Mouse (Mus musculus) mouse trophoblast stem cell (cell line): ENCODE measurements at regions not wholly inside any gene's neighbourhood (a gene's known extent, or its start where the extent isn't known, plus 50 kb on each side); places are given as distances from the start of the nearest gene placed in this dataset.

ENCODE experiments used
- in situ Hi-C, 2 experiments: fragments of 300-500 bp; cut with MseI, MboI; formaldehyde crosslinking; loops; 2 replicates in 1 of 2; 3 replicates in 1 of 2; pipeline ENCODE4 v1.15.1; 2025

DNA sequence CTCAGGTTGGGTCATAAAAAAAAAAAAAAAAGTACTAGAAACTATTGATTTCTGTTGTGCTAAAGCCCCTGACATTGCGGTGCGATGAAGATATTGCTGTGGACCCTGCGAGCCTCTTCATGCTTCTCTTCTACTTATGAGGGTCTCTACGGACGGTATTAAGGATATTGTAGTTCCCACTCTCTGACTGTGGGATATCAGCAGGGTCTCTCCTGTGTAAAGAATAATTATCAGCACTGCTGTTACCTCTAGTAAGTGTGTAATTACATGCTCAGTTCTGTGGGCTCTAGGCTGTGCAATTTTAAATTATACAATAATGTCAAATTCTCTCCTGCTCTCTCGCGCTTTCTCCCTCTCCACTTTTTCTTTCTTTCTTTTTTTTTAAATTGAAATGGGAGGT lies 1545.9 kb upstream of the Gulo start:
- in situ Hi-C loops: no loop called here

DNA sequence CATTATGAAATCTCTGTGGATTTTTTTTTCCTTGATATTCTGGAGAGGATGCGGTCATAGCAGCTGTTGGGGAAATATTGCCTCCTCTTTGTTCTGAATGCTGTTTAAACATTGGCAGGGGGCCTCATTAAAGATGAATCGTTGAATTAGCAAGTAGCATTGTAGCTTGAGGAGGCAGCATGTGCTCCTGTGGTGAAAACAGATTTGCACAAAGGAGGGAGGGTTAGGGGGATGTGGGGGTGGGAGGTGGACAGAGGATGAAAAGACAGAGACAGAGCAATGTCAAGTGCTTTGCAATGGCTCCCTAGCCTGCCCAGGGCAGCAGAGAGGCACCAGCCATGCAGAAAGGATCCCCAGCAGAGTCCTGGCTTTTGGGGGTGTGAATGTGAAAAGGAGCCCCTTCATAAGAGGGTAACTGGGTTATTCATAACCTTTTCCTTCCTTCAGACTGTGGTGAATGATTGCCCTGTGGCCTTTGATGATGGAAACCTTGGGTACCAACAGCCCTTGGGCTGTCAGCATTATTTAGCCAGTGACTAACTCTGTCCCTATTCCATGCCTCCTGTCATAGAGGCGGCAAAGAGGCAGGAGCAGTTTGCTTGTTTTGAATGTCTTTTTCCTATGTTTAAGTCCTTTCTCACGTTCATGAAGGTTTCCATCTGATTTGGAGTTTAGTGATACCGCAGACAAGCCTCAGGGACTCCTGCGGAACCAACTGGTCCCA lies 1541.6 kb upstream of the Gulo start:
- in situ Hi-C loops: no loop called here

- in situ Hi-C loops: no loop called here
Observed at GRCm38 (mm10) chr14:67548750-67549149, 1539.7 kb upstream of the Gulo start.

DNA sequence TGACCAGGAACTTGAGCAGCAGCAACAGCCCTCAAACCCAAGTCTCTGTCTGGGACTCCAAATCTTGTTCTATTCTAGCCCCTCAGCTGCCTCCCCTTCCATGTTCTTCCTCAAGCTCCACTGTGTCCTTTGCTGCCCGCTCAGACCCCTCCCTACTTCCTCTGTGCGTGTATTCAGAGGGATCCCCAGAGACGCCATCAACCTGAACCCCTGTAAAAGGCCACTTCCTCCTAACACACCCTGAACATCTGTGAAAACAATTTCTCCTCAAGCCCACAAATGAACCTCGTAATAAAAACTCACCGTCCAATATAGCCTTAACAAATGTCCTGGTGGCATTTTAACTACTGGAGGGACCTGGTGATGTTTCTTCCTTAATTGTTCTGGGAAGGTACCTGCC lies 1536.0 kb upstream of the Gulo start:
- in situ Hi-C loops: no loop called here

DNA sequence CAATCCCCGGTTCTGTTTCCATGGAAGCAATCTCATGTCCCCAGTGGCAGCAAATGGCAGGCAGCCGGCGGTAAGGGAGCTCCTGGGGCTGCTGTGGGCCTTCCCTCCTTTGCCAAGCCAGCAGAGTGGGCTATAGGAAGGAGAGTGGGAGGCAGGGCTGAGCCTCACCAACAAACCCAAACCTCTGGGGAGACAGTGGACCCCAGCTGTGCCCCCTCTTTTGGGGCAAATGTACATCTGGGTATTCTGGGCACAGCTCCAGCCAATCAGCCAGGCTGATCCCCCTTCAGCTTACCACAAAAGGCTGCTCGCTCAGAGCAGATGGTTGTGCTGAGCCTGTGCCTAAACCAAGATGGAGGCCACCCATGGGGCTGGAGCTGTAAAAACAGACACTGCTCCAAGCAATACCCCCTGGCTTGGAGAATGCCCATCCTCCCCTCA lies 1532.3 kb upstream of the Gulo start:
- in situ Hi-C loops: no loop called here

- in situ Hi-C loops: no loop called here
Observed at GRCm38 (mm10) chr14:67538696-67539095, 1529.7 kb upstream of the Gulo start.

- in situ Hi-C loops: no loop called here
Observed at GRCm38 (mm10) chr14:67536787-67537659, 1528.0 kb upstream of the Gulo start.

DNA sequence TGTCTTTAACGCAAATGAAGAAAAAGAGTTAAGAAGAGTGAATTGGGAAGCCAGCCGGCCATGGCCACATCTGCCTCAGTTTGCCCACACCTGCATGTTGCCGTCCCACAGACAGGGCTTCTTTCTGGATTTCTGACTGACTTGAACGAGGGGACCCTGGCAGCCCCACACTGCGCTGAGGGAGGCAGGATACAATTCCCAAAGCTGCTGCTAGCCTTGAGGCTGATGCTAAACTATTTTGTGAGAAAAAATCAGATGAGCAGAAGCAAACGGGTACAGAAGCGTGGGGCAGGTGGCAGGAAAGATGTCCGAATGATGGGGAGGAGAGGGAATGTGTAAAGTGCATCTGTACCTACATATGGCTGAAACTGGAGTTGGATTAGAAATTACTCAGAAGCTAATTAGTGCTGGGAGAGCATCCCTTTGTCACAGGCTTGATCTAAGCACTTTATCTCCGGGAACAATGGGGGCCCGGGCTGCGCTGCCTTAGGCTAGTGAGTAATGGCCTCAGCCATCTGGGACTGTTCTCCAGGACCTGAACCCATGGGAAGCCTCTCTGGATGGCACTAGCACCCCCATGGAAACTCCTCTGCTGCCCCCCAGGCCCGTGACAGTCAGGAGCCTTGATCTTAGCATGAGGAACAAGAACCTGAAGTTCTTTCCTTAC lies 1497.9 kb upstream of the Gulo start:
- in situ Hi-C loops: no loop called here

- in situ Hi-C loops: no loop called here
Observed at GRCm38 (mm10) chr14:67492086-67492485, 1483.1 kb upstream of the Gulo start.

DNA sequence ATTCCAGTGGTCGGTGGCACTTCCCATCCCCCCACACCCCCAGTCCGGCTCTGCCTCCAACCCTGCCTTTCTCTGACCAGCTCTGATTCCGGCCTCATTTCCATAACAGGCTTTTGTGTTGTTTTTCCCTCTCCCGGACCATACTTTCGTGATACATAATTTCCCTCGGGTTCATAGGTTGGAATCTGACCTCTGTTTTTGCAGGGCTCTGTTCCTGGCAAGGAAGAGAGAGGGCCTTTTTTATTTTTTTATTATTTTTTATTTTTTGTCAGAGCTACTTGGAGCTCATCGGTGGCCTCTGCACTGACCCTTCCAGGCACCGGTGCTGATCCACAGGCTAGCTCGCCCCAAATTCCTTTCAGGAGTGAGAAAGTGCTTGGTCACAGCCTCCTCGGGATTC lies 1477.7 kb upstream of the Gulo start:
- in situ Hi-C loops: no loop called here

DNA sequence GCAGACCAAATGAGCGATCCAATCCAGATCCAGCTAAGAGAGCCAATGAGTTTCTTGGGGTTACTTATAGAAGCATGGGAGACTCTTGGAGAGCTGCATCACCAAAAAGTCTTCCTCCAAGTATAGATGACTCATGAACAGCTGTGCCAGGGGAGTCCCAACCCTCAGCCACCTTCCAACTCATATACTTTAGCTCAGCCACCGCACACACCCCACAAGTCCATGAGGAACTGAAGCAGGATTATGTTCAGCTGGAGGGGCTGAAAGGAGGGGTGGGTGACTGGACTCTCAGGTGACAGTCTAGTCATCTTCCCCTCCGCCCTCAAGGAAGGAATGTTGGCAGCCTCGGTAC lies 1476.4 kb upstream of the Gulo start:
- in situ Hi-C loops: no loop called here

DNA sequence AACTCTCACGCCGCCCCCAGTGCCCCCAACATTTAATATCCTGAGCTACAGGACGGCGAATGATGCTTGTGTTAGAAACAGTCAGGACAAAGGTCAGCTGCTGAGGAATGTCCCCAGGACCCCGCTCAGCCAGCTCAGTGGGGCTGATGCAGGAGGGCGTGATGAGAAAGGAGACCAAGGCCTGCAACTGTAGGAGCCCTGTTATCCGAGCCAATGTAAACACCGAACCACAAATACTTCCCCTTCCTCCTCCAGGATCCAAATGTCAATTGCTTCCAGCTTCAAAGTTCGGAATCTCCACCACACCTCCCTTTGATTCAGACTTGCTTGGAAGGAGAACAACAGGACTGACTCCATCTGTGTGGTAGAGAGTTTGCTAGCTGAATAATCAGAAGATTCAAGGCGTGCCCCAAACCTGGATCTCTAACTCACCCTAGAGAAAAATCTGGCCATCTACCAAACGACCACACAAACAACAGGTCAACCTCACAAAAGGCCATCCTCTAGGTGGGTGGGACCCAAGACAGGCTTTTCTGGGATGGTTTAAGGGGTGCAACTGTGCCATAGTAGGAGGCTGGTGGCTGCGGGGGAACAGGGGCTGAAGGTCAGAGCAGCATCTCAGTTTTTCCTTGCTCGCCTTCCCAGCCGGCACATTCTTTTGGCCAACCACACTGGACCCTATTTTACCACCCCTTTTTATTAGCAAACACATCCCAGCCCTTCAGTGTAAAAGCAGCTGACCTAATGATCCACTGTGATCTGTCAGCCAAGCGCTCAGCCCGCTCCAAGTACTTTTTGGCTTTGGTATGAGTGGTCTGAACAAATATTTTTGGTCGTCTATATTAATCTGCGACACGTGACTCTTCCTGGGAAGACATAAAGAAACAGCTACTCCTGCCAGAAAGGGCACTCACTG lies 1475.8 kb upstream of the Gulo start:
- in situ Hi-C loops: no loop called here
